Mouse (Mus musculus): ENCODE results near the gene Snrpc.

Gene Snrpc

DNA sequence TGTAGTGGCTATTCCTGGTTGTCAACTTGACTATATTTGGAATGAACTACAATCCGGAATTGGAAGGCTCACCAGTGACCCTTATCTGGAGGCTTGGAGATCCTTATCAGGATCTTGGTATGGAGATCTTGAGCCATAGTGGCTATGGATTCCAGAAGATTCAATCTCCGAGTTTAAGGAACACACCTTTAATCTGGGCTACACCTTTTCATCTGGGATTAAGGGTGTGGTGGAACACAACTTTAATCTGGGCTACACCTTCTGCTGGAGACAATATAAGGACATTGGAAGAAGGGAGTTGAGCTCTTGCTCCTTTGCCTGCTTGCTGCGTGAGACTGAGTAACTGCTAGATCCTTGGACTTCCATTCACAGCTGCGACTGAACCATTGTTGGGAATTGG lies at the start of gene Snrpc:
Gene Snrpc (plus strand): TSS at position 301 of the 400 bp plus-strand sequence.
- 91% methylated on average over 4 of the region's 4 CpGs for WGBS

- WGBS: 82% methylated on average over 6 of the region's 6 CpGs
Observed at GRCm38 (mm10) chr17:27788456-27789172, 49.3 kb upstream of the Snrpc start.

GRCm38 (mm10) chr17:27790015-27790414 lies 47.9 kb upstream of the Snrpc start:
- WGBS: 64% methylated on average over 5 of the region's 5 CpGs

DNA sequence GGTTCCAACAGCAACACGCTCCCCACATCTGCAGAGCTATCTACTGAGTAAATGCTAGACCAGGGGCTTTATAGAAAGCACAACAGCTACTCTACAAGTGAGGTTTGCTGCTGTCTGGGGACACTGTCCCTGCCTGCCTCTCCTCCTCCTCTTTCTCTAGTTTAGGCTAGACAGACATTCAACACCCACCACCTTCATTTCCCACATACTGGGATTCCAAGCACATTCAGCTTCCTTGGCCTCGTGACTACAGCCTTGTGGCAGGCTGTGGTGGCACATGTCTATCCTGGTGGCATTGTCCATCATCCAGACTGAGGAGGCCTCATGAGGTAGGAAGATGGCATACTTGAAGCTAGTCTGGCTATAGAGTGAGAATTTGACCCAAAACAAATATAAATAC lies 47.0 kb upstream of the Snrpc start:
- WGBS: 59% methylated on average over 2 of the region's 2 CpGs

DNA sequence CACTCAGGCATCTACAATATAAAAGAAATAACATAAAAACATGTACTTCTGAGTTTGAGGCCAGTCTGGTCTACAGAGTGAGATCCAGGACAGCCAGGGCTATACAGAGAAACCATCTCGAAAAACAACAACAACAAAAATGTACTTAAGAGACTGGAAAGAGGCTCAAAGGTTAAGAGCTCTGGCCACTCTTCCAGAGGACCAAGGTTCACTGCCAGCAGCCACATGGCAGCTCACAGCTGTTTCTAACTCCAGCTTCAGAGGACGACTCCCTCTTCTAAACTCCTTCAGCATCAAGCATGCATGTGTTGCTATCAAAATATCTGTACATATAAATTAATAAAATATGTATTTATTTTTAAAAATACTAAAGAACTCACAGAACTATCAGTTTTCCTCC lies 46.4 kb upstream of the Snrpc start:
- 71% methylated on average over 2 of the region's 2 CpGs for WGBS

- 69% methylated on average over 4 of the region's 4 CpGs for WGBS
Observed at GRCm38 (mm10) chr17:27792516-27792915, 45.4 kb upstream of the Snrpc start.

- WGBS: 81% methylated on average over 6 of the region's 6 CpGs
Observed at GRCm38 (mm10) chr17:27793144-27793543, 44.8 kb upstream of the Snrpc start.

DNA sequence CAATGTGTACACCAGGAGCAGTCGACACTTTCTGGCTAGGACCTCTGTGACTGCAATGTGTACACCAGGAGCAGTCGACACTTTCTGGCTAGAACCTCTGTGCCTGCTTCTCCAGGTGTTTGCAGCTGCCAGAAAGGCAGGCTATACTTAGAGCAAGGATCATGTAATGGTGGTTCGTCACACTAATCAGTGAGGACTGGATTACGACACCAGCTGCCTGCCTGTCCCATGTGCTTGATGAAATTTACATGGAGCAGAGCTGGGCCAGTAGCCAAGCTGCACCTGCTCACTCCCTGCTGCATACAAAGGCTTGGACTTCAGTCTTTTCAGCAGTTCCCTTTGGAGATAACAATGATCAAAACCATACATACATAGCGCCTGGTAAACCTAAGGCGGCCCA lies 41.2 kb upstream of the Snrpc start:
- 37% methylated on average over 6 of the region's 6 CpGs for WGBS

DNA sequence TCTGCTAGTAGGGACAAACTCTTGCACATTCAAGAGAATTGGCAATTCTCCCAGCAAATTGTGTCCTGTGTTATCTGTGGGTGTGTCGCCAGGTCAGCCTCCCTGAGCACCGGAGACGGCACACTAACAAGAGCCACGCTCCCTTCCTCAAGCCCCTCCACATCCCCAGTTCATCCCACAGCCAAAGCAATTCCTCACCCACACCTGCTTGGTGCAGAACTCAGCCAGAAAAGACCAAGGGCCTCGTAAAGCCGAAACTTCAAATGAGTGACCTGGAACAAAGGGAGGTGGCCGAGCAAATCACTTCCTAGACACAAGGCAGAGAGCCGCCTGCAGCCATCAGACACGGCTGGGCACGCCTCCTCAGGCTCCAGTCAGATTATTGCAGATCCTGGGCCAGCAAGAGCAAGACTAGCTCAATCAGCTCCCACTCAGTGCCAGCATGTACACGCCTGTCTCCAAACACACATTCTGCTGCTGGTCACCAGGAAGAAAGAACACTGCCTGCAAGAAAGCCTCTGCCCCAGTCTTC lies 40.5 kb upstream of the Snrpc start:
- 23% methylated on average over 11 of the region's 11 CpGs for WGBS

DNA sequence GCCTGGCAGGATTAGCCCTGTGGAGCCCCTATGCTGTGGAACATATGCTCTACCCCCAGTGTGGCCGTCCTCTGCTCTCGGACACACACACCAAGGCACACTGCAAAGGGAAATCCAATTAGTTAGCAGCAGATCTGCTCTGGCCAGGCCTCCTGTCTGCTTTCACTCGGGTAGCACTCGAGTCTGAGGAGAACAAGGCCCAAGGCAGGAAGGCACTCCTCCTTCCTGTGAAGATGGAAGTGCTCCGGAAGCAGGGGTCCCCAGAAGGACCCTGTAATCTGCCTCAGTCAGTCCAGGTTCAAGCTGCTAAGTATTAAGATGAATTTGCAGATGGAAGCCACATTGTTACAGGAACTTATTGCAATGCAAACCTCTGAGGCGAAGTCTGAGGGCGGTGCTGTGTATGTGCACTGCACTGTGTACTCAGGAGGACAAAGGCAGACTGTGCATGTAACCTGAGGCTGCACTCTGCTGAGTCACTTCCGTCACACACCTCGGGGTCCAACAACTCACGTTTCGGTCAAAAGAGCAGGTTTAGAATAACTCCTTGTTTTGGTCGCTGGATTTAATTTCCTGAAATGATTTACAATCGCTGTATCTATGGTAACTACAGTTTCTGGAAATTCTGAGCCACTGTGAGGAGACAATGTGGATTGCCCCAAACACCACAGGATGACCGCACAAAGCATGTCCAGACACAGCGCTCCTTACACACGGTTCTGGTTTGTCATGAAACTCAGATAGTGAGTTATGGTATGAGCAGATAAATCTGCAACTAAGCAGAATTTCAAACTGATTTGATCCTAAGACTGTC lies 38.0 kb upstream of the Snrpc start:
- WGBS: 57% methylated on average over 16 of the region's 16 CpGs

GRCm38 (mm10) chr17:27800710-27801648 lies 37.0 kb upstream of the Snrpc start:
- 81% methylated on average over 9 of the region's 9 CpGs for WGBS

- 74% methylated on average over 4 of the region's 4 CpGs for WGBS
Observed at GRCm38 (mm10) chr17:27803752-27804151, 34.2 kb upstream of the Snrpc start.

DNA sequence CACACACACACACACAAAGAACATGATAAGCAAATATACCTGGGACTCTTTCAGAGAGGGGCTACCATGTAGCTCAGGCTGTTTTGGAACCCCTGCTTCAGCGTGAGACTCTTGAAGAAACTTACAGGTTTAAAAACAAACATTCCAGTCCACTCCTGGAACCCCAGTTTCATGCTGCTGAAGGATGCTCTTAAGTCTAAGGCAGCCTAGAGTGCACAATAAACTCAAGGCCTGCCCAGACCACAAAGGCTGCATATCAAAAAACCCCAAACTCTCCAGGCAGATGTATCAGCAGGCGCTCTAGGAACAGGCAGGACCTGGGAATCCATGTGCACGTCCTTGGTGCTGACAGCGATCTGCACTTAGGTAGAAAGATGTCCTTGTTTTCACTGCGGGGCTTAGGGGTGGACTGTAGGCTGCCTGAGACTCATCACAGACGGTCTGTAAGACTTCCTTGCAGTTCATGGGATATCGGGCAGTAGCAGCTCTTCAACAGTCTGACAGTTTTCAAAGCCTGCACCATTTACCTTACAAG lies 33.7 kb upstream of the Snrpc start:
- 86% methylated on average over 7 of the region's 7 CpGs for WGBS

GRCm38 (mm10) chr17:27804803-27805770 lies 32.9 kb upstream of the Snrpc start:
- WGBS: 78% methylated on average over 10 of the region's 10 CpGs

- WGBS: 66% methylated on average over 2 of the region's 2 CpGs
Observed at GRCm38 (mm10) chr17:27807542-27808078, 30.3 kb upstream of the Snrpc start.

DNA sequence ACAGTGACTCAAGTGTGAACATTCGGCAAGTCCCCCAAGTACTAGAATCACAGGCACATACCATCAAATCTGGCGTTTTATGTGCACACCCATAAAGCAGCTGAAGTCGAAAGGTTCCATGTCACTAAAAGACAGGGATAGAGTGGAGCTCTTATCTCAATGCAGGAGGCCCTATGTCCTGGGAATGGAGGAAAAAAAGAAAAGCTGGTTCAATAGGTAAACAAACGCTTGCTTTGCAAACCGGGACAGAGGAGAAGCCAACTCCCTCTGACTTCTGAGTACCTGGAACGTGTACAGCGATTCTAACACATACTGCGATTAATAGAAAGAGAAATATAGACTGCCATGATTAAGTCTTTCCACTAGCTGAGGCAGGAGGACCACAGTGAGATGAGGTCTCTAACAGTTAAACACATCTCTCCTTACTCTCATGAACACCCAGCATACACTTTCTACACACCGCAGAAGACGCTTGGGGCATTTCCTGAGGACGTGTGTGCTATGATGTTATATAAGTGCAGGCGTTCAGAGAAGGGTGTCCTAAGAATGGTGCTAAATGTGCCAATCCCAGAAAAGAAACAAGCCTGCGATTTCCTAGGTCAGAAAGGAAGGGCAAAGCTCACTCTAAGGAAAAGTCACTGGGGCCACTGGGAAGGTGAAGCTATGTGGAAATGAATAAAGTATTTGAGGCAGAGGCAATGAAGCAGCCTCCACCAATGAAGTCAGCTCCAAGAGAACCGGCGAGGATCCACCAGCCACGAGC lies 27.2 kb upstream of the Snrpc start:
- WGBS: 71% methylated on average over 16 of the region's 16 CpGs

GRCm38 (mm10) chr17:27811980-27812379 lies 26.0 kb upstream of the Snrpc start:
- 85% methylated on average over 3 of the region's 3 CpGs for WGBS

DNA sequence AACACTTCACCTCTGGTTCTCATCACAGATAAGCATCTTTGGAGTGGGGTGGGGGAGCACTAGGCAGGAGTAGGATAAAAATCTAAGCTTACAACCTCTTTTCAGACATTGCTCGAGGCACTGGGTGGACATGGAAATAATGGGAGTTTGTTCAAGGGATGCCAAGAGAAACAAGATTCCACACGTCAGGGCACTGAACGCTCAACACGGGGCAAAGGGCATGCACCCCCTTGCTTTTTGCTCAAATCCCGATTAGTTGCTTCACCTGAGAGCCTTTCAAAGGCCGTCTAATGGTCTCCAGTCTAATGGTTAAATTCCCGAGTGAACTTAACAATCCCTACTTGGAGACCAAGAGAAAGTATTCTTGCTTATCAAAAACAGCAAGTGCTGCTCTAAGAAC lies 18.9 kb upstream of the Snrpc start:
- 16% methylated on average over 7 of the region's 7 CpGs for WGBS

GRCm38 (mm10) chr17:27819521-27819970 lies 18.4 kb upstream of the Snrpc start:
- WGBS: under 1% methylated on average over 20 of the region's 20 CpGs
